Mouse (Mus musculus): Measurements from ENCODE around the gene Parp11.

Gene Parp11

GRCm38 (mm10) chr6:127446436-127446890, at the start of gene Parp11:
Parp11 (plus strand) TSS chr6:127446840.
- DNase-seq (ENCODE audit: low read depth, low spot score), result peak; percentile 81

GRCm38 (mm10) chr6:127398073-127398472, 48.6 kb upstream of the Parp11 start:
- DNase-seq (ENCODE audit: low read depth, low spot score), result peak; percentile 60

- DNase-seq (ENCODE audit: low read depth, low spot score), result no peak
Measured at GRCm38 (mm10) chr6:127401419-127401818, 45.2 kb upstream of the Parp11 start.

- no peak for DNase-seq (ENCODE audit: low read depth, low spot score)
Measured at GRCm38 (mm10) chr6:127404070-127404810, 42.4 kb upstream of the Parp11 start.

- DNase-seq (ENCODE audit: low read depth, low spot score), result no peak
Measured at GRCm38 (mm10) chr6:127405682-127406081, 41.0 kb upstream of the Parp11 start.

GRCm38 (mm10) chr6:127407742-127408141, 38.9 kb upstream of the Parp11 start:
- no peak for DNase-seq (ENCODE audit: low read depth, low spot score)

- DNase-seq (ENCODE audit: low read depth, low spot score), result no peak
Measured at GRCm38 (mm10) chr6:127417525-127418184, 29.0 kb upstream of the Parp11 start.

GRCm38 (mm10) chr6:127418322-127418721, 28.3 kb upstream of the Parp11 start:
- DNase-seq (ENCODE audit: low read depth, low spot score), result no peak

GRCm38 (mm10) chr6:127420115-127420514, 26.5 kb upstream of the Parp11 start:
- no peak for DNase-seq (ENCODE audit: low read depth, low spot score)

- no peak for DNase-seq (ENCODE audit: low read depth, low spot score)
Measured at GRCm38 (mm10) chr6:127425095-127425494, 21.5 kb upstream of the Parp11 start.

GRCm38 (mm10) chr6:127430716-127431115, 15.9 kb upstream of the Parp11 start:
- no peak for DNase-seq (ENCODE audit: low read depth, low spot score)

- DNase-seq (ENCODE audit: low read depth, low spot score), result no peak
Measured at GRCm38 (mm10) chr6:127431196-127431766, 15.4 kb upstream of the Parp11 start.

GRCm38 (mm10) chr6:127433886-127434647, 12.6 kb upstream of the Parp11 start:
- peak; percentile 57 for DNase-seq (ENCODE audit: low read depth, low spot score)

- DNase-seq (ENCODE audit: low read depth, low spot score), result no peak
Measured at GRCm38 (mm10) chr6:127434648-127434984, 12.0 kb upstream of the Parp11 start.

GRCm38 (mm10) chr6:127439063-127439462, 7.6 kb upstream of the Parp11 start:
- no peak for DNase-seq (ENCODE audit: low read depth, low spot score)

- DNase-seq (ENCODE audit: low read depth, low spot score), result no peak
Measured at GRCm38 (mm10) chr6:127439540-127440195, 7.0 kb upstream of the Parp11 start.

- DNase-seq (ENCODE audit: low read depth, low spot score), result no peak
Measured at GRCm38 (mm10) chr6:127440416-127441104, 6.1 kb upstream of the Parp11 start.

GRCm38 (mm10) chr6:127442584-127442983, 4.1 kb upstream of the Parp11 start:
- no peak for DNase-seq (ENCODE audit: low read depth, low spot score)

GRCm38 (mm10) chr6:127443910-127444309, 2.7 kb upstream of the Parp11 start:
- no peak for DNase-seq (ENCODE audit: low read depth, low spot score)

GRCm38 (mm10) chr6:127444466-127444865, 2.2 kb upstream of the Parp11 start:
- DNase-seq (ENCODE audit: low read depth, low spot score), result no peak

All from CD4-positive, CD25-positive, alpha-beta regulatory T cell, adult 2 months (primary cell).